Mouse (Mus musculus): ENCODE measurements around the gene Llph.
A peak's percentile ranks its signal among the peaks of the same experiment; 100 is the strongest.

Llph gene

DNA sequence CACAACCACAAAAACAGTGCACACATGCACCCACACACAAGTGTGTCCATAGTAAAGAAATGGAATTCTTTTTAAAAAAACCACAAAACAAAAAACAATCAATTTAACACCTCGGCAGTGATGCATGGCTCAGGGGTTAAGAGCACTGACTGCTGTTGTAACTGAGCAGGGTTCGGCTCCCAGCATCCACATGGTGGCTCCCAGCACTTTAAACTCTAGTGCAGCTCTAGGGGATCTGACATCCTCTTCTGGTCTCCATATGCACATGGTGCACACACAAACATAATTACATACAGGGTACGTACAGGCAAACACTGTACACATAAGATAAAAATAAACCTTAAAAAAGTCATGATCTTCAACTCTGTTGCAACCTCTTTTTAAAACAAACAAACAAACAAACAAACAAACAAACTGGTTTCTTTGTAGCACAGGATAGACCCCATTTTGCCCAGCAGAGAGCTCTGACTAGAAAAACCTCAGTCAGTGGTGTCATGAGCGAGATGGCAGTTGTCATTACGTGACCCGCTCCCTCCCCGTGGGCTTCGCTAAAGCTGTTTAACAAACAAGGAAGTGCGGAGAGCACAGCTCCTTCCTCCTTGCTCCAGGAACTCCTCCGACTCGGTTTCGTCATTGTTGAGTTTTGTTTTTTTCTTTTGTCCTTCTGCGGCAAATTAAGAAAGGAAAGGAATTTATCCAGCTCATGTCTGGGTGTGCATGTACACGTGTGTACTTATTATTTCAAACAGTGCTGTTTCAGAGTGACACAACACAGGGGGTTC lies 7.1 kb upstream of the Llph start:
- DNase-seq (ENCODE audit: low spot score in 2 of 2): no peak

DNA sequence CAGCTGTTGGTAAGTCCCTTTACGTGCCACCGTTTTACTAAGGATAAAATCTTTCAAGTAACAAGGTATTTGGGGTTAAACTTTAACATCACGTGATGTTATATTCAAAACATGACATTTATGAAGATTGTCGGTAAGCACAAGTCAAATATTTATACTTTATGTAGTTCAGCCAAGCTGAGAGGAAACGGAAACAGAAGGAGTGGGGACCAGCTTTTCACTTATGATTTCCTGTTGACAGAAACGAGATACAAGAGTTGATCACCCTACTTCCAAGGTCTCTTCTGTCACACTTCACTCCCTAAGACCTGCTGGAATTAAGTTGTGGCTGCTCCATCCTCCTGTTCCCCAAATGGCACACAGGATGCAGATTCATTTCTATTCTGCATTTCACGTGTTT lies 6.1 kb upstream of the Llph start:
- DNase-seq (ENCODE audit: low spot score in 2 of 2): no peak

DNA sequence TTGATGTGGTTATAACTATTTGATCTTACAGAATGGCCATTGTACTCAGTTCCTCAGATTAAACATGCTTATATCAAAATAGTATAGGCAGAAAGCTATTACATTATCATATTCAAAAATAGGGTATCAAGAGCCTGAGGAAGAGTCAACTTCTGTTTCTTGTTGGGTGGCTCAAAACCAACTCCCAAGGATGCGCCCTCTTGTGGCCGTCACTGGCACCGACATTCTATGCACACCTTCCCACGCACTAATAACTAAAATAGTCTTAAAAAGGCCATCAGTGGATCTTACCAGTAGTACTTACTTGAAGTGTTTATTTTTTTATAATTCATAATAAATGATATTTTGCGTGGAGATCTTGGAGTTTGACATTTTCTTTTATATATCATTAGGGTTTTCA lies 4.8 kb downstream of the Llph start:
- peak in 1 of 2 experiments; percentile 66 for DNase-seq (ENCODE audit: low spot score in 2 of 2)

DNA sequence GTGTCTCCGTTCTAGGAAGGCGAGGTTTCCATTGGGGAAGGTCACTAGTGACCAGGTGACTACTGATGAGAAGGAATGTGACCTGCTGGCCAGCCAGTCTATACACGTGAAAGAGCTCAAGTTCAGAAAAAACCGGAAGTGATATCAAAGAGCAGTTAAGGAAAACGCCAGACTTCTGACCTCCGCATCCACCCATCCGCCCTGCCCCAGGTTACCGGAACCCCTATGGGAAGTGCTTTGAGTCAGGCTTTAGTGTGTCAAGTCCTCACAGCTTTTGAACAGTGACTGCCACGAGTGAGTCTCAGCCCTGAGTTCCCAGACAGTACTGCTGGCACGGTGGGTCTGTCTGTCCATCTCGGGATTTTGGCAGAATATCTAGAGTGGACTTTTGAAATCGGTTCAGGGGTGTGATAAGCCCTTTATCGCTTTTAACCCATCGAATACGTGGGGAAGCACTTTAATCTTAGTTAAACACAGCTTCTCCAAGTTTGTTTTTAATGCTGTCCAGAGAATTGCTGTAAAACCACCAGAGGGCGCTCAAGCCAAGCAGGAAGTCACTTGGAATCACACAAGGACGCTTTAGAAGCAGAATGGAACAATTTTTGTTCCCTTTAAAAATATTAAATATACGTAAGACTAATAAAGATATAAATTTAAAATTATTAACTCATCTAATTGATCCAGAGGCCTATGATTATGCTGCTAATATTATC lies 6.9 kb downstream of the Llph start:
- peak in 1 of 2 experiments; percentile 56 for DNase-seq (ENCODE audit: low spot score in 2 of 2)

DNA sequence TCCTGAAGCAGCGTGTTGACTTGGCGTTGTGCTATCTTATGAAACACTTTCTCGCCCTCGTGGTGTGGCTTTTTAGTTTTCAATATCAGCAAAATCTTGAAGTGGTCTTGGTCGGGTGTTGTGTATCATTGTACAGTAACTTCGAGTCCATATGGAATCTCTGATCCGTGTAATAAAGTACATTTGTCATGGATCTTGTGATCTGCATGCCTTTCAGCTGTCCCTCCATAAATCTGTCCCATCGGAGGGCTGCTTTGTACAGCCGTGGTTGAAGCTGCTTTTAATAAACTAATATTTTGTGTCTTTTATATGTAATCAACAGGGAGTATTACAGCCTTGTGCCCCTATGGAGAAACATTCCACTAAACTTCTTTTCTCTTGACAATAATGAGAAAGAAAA lies 10.0 kb downstream of the Llph start:
- DNase-seq (ENCODE audit: low spot score in 2 of 2): no peak

DNA sequence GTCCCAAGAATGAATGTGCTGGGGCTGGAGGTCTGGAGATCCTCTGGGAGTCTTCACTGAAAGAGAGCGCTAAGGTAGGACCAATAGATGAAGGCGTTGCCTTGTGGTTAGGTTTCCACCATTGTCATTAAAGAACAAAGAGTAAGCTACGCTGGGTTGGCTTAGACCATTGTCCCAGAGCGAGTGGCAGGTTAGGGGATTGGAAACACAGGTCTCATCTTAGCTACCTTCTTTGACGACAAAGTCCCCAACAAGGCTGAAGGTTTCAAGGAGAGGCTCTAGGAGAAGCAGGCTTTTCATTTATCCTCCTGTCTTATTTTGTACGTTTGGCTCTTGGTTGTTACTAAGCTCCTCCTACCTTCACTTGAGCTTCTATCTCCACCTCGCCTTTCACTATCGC lies 11.4 kb downstream of the Llph start:
- DNase-seq (ENCODE audit: low spot score in 2 of 2): no peak

DNA sequence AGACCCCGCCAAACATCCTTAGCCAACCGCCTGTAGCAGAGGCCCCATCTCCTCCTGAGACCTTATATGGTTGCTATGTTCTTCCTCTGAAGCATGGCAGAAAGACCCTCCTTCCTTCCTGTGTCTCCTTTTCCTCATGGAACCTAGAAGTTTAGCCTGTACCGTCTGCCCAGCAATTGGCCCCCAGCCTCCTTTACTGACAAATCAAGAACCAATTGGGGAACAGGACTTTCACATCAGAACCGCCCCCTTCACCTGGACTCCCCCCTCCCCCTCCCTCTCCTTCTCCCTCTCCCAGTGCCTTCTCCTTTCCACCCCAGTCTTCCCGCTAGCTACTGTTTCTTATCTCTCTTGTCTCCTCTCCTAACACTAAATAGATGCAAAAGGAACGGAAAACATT lies 12.6 kb downstream of the Llph start:
- DNase-seq (ENCODE audit: low spot score in 2 of 2): no peak

DNA sequence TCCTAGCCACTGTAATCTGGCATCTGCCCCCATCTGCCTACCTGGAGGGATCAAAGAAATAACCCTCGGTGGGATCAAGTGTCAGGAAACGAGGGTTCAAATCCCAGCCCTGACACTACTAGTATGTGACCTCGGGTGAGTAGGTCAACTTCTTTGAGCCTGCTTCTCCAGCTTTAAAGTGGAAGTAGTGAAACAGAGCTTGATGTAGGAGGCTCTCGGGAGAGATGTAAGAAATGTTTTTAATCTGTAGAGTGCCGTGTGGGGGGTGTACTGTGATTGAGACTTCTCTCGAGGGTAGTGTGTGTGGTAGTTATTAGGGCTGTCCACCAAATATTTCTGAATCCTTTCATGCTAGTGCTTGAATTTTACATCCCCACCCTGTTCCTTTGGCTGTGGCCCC lies 15.6 kb downstream of the Llph start:
- DNase-seq (ENCODE audit: low spot score in 2 of 2): no peak

DNA sequence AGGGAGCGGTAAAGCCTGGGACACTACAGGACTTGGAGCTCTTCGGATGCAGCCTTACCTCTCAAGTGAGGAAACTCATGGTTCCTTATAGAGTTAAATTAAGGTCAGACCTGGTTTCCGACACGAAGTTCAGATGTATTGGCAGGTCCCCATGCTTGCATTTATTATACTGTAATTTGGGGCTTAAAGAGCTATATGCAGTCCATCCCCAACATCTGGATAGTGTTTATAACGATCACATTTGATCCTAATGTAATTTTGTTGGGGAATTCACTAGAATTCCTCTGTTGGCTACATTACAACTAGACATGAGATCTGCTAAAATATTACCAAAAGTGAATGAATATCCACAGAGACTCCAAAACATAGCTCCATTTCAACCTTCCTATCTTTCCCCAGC lies 18.8 kb downstream of the Llph start:
- no peak for DNase-seq (ENCODE audit: low spot score in 2 of 2)

DNA sequence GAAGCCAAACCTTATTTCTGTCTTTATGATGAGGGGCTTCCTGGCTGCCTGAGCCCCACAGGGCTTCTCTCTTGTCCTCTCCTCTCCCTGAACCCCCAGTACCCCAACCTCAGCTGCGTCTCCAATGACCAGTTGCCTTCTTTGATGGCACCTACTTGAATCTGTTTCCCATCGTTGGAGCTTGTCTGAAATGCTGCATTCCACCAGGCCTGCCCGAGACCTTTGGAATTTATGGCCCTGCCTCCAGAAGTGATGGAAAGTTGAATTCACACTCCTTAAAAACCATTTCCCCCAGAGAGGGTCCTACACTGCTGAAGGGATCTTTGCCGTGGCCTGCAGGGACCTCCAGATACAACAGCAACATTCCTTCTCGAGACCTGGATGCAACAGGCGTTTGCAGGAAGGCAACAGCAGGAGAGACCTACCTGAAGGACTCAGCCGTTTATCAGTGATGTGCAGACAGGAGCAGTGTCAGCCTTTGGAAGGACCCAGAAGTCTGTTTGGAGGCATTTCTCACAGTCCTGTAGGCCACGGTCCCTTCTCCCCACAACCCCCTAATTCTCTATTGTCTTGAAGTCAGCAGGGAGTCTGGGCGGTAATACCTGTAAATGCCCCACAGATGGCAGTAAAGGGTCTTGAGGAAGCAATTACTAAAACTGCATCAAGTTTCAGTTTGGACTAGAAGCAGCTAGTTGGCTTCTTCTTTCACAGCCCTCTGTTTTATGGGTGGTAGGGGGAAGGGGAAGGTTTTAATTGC lies 20.3 kb downstream of the Llph start:
- peak; percentile 35 to 60 for DNase-seq (ENCODE audit: low spot score in 2 of 2)

DNA sequence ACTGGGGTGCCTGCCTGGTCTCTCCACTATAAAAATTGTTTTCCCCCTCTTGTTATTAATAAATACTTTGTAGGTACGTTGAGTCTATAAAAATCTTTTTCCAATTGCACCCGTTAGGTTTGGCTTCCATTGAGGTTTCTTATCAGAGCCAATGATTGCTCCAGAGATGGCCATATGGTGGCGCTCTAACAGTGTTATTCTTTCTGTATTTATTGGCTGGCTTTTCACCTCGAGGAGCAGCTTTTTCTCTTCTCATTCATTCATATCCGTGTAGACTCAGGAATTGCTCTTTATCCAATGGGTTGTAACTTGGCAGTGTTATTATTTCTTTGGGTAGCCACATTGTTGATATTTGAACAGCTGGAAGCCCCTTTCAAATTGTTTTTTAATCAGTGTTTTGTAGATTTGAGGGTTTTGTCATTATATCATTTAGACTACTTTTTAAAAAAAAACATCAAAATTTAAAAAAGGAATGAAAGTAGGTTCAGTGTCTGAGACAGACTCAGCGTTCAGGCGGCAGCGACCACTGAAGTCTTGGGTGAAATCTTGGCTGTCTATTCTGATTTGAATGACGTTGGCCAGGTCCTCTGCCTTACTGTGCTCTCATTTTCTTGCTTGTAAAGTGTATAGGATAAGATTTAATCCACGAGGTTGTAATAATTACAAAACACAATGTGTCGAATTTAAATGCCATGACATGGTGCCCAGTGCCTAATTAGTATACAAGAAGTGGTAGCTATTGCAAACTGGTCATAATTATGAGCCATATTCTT lies 24.2 kb downstream of the Llph start:
- DNase-seq (ENCODE audit: low spot score in 2 of 2): no peak

DNA sequence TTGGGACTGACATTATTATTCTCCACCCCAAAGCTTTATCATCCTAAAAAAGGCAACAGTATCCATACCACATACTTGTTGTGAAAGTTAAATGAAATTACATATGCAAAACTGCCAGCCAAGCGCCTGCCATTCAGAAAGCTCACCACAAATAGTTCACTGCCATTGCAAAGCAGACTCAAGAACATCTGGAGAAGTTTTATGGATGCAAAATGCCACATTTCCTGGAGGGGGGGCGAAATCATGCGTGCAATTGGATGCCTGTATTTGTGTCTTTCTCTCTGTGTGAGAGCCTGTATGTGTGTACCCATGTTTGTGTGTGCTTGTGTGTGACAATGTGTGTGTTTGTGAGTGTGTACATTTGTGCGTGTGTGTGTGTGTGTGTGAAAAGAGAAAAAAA lies 24.9 kb downstream of the Llph start:
- no peak for DNase-seq (ENCODE audit: low spot score in 2 of 2)

DNA sequence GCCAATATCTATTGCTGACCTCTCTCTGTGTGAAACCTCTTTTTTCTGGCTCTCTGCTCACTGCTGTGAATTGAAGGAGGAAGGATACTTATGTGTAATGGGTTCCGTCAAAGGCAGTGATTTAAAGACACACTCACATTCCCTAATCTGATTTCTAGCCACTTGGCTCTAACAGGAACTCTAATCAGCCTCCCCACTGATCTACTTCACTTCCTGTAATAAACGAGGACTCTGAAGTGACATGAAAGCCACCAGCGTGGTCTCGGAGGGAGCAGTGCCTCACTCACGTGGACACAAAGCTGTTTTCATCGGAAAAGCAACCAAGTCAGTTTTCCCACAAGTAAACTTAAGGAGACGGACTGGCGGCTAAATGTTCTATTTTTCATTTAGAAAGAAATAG lies 25.9 kb downstream of the Llph start:
- DNase-seq (ENCODE audit: low spot score in 2 of 2): no peak

DNA sequence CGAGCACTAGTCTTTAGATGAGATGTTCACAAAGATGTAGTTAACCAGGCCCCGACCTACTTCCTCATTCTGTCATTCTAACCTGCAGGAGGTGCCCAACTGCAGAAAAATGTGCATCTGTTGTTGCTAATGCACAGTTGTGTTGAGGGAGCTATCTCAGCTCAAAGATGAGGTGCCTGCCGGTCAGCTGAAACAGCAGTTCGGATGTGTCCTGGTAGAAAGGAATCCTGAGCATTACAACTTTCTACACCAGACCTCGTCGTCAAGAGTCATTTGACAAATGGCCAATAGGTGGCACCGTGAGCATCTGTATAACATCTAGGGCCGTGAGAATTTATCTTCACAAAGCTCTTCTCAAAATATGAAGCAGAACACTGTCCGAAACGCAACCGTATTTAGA lies 30.4 kb downstream of the Llph start:
- peak in 1 of 2 experiments; percentile 27 for DNase-seq (ENCODE audit: low spot score in 2 of 2)

DNA sequence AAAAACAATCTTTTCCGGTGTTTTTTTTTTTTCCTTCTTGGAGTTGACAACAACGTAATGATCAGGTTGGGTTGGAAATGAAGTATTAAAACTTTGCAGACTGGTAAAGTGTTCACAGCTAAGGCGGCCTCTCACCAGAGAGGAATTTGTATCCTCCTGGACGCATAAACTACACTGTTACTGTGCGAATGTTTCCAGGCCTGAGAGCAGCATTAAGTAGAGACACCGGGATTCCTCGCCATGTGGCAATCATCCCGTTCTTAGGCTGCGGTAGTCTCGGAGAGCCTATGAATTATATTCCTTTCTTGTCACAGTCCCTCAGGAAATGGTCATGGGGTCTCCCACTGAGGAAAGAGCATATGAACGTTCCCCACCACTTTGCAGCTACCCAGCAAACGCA lies 40.9 kb downstream of the Llph start:
- DNase-seq (ENCODE audit: low spot score in 2 of 2): no peak

DNA sequence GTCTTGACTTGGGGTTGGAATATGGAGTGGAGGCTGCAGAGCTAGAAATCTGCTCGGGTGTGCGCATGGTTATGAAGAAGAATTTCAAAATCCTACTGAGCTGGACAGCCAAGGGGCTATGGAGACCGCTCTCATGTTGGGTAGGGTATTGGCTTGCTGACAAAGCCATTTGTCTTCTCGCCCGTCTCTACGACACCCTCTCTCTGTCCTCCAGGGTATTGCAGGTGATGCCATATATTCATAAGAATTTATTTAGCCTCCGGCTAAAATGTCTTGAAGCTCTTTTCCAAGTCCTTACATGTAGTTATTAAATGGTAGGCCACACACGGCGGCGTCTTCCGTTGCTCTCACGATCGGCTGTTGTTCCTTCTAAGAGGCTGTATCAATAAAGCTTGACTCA lies 43.1 kb downstream of the Llph start:
- no peak for DNase-seq (ENCODE audit: low spot score in 2 of 2)

DNA sequence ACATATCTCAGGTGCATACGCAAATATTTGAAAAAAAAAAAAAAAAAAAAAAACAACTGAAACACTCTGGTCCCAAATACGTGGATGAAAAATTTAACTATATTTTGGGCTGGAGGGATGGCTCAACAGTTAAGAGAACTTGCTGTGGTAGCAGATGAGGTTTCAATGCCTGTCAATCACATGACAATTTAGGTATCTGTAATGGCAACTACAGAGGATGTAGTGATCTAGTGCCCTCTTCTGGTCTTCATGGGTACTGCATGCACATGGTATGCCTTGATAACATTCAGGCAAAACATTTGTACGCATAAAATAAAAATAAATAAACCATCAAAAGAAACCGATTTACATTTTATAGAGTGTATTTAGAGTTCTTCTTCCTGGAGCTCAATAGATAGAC lies 43.9 kb downstream of the Llph start:
- DNase-seq (ENCODE audit: low spot score in 2 of 2): peak; percentile 9 to 59

DNA sequence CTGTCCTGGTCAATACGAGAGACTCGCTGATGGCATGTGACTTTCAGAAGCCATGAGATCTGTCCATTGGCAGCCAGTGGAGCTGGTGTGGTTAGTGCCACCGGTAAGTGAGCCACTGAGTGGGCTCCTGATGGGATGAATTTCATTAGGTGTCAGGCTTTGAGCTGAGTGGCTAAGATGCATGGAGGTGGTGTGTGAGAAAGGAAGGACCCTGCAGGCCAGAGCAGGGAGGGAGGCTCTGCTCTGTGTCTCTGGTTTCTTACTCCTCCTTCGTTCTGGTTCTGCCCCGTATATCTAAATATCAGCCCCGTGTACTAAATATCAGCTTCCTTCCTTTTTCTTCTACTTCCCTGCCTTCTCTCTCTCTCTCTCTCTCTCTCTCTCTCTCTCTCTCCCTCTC lies 44.4 kb downstream of the Llph start:
- DNase-seq (ENCODE audit: low spot score in 2 of 2): no peak

DNA sequence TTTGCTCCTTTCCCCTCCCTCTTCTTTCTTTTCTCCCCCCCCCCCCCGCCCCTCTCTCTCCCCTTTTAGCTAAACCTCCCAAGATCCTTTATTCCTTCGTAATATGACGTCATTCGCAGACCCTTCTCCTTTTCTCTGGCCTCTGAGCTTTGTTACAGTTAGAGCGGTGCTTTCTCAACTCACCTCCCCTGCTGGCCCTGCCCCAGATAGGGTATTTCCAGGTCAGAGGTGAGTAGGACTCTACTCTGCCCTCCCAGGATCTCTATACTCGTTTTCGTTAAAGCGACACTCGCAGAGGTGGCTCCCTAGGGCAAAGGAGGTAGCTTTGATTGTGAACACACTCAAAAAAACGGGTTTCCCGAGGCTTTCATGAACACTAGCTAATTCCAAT lies 45.0 kb downstream of the Llph start:
- DNase-seq (ENCODE audit: low spot score in 2 of 2): no peak

DNA sequence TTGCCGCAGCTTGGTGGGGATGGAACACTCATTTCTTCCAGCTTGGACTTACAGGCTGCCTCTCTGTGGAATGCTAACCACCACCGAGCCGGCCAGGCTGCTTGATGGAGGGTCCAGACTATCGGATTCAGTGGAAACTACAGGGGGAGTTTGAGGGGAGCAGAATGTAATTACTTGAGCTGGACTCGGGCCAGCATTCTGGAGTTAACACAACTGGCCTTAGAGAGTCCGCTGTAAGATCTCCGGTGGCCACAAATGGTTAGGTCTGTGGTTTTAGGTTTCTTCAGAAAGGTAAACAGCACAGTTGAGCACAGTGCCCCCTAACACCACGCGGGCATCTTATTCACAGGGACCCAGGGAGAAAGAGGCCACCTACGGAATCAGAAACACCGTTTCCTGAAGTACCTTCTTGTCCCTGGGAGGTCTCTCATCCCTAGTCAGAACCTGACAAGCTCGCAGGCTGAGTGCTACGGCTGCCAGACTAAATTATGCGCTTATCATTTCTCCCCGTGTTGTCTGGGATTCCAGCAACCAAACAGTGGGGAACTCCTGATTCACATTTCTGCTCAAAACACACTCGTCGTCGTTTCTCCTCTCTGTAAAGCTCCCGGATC lies 45.5 kb downstream of the Llph start:
- no peak for DNase-seq (ENCODE audit: low spot score in 2 of 2)

DNA sequence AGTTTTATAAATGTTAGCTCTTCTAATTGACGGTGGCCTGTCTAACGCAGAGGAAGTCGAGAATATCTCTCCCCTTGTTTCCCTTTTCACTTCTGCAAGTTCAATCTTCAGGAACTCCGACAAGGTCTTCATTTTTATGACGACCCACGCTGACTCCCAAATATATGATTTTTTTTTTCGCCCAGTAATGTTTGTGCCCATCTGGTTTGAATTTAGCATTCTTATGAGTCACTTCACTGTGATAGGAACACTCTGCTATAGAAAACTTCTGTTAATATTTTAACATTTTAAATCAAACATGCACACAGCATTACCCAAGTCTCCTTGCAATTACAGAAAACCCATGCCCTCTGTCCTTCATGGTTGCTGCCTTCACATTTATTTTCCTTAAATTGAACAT lies 46.5 kb downstream of the Llph start:
- no peak for DNase-seq (ENCODE audit: low spot score in 2 of 2)

All from thymus, postnatal 10 days (tissue).